Mouse (Mus musculus) hindbrain, embryonic 14.5 days (tissue): ENCODE measurements around the gene C1qc. TPM values are rescaled to one million over a fixed set of nuclear protein-coding genes. Genes with fewer than 3 reads are reported as not detected.
A peak's percentile ranks its signal among the peaks of the same experiment; 100 is the strongest.

ENCODE experiments used
- ATAC-seq: fragments of 200-750 bp; cut with Nextera tagmentation; 2 replicates; pipeline ENCODE4 v1.8.0; 2017; ENCODE audit warnings: moderate number of reproducible peaks, mild to moderate bottlenecking, moderate TSS enrichment, moderate library complexity; ENCODE audit not compliant: low FRiP score
- DNase-seq: peaks from one replicate; pipeline ENCODE4 v3.0.0-alpha.2; 2015; ENCODE audit warnings: low spot score
- H3K27ac ChIP-seq: fragments of 300-500 bp; sonication (generic); 2 replicates; pipeline ENCODE4 v1.5.1; 2014; ENCODE audit warnings: mild to moderate bottlenecking, moderate library complexity
- H3K27me3 ChIP-seq: fragments of 300-500 bp; sonication (generic); 2 replicates; pipeline ENCODE4 v1.6.1; 2014; ENCODE audit warnings: mild to moderate bottlenecking, low read length, mixed read lengths; ENCODE audit not compliant: control insufficient read depth, insufficient read depth
- H3K36me3 ChIP-seq: fragments of 300-500 bp; sonication (generic); replicated peaks from 2 replicates; pipeline ENCODE4 v1.6.1; 2014; ENCODE audit not compliant: control insufficient read depth, insufficient read depth
- H3K4me1 ChIP-seq: fragments of 300-500 bp; sonication (generic); replicated peaks from 2 replicates; pipeline ENCODE4 v1.6.1; 2014; ENCODE audit warnings: antibody characterized with exemption, low read length, mixed read lengths; ENCODE audit not compliant: control insufficient read depth, insufficient read depth
- H3K4me2 ChIP-seq: fragments of 300-500 bp; sonication (generic); replicated peaks from 2 replicates; pipeline ENCODE4 v1.6.1; 2014; ENCODE audit warnings: mild to moderate bottlenecking, moderate library complexity
- H3K4me3 ChIP-seq: fragments of 300-500 bp; sonication (generic); replicated peaks from 2 replicates; pipeline ENCODE4 v1.5.1; 2014; ENCODE audit warnings: mild to moderate bottlenecking, low read length
- H3K9ac ChIP-seq: fragments of 300-500 bp; sonication (generic); 2 replicates; pipeline ENCODE4 v1.6.1; 2014
- H3K9me3 ChIP-seq: fragments of 300-500 bp; sonication (generic); 2 replicates; pipeline ENCODE4 v1.6.1; 2016; ENCODE audit warnings: low read length; ENCODE audit not compliant: control insufficient read depth
- WGBS: fragments of 180-500 bp; shearing (Covaris S2); extraction: QIAGEN DNeasy Blood & Tissue Kit; methylation state at CpG from one replicate; pipeline ENCODE4 v1.1.7; 2014; 5-methylcytosine and 5-hydroxymethylcytosine counted together
- polyA plus RNA-seq: library from polyadenylated mRNA; unstranded; fragments of >200 nt; fragmentation: Nextera tagmentation; extraction: Ambion mirVana; gene quantifications from 2 replicates; pipeline ENCODE4 v1.2.1, GENCODE M21; 2014

Gene C1qc
- polyA plus RNA-seq = 29.5 and 30.5 TPM in 2 replicates

- WGBS = 71% methylated on average over 5 of the region's 5 CpGs
- no peak within 1 kb of the TSS for H3K27ac ChIP-seq
These were observed at the start of gene C1qc for GRCm38 (mm10) chr4:136892811-136893210. C1qc (minus strand) TSS chr4:136893065.

GRCm38 (mm10) chr4:136937935-136938334 is 45.1 kb upstream of the C1qc start:
- 86% methylated on average over 5 of the region's 5 CpGs for WGBS
- no peak for DNase-seq
- no peak overlapping the region for H3K27ac ChIP-seq

More at GRCm38 (mm10) chr4:136892811-136893210, at the start of gene C1qc:
- Histone ChIP-seq H3K9me3 (no peaks in the 10 kb centered on the region), H3K36me3 (no peaks in the 10 kb centered on the region), H3K4me2 (no peak within 1 kb of the TSS), H3K9ac (no peak within 1 kb of the TSS), H3K4me3 (no peak within 1 kb of the TSS), H3K4me1 (0 out of 2 replicates have a peak, but pooled peaks cover 2% of the 10 kb centered on the region), H3K27me3 (peaks cover 29% of the 10 kb centered on the region)
- DNase-seq = no peak
- ATAC-seq = no peak

GRCm38 (mm10) chr4:136937344-136937743 is 44.5 kb upstream of the C1qc start:
- H3K36me3 ChIP-seq = peaks cover 6% of the 10 kb centered on the region; the same call in 1 of the 2 replicates
- H3K9me3 ChIP-seq = no peaks in the 10 kb centered on the region
- H3K4me3 ChIP-seq = no peak overlapping the region
- H3K9ac ChIP-seq = no peak overlapping the region
- no peak for DNase-seq
- peaks cover 2% of the 10 kb centered on the region; the same call in 1 of the 2 replicates for H3K4me1 ChIP-seq
- no peak for ATAC-seq
- H3K4me2 ChIP-seq = no peak overlapping the region
- no peak overlapping the region for H3K27ac ChIP-seq
- 0 out of 2 replicates have a peak, but pooled peaks cover 6% of the 10 kb centered on the region for H3K27me3 ChIP-seq
- WGBS = 82% methylated on average over 4 of the region's 4 CpGs

More at GRCm38 (mm10) chr4:136937935-136938334, 45.1 kb upstream of the C1qc start:
- no peak for ATAC-seq
- Histone ChIP-seq H3K4me3 (no peak overlapping the region), H3K27me3 (0 out of 2 replicates have a peak, but pooled peaks cover 6% of the 10 kb centered on the region), H3K4me2 (no peak overlapping the region), H3K36me3 (peaks cover 3% of the 10 kb centered on the region; the same call in 1 of the 2 replicates), H3K4me1 (peaks cover 8% of the 10 kb centered on the region), H3K9me3 (no peaks in the 10 kb centered on the region), H3K9ac (no peak overlapping the region)

- no peak overlapping the region for H3K27ac ChIP-seq
- H3K36me3 ChIP-seq = peaks cover 6% of the 10 kb centered on the region; the same call in 1 of the 2 replicates
- no peaks in the 10 kb centered on the region for H3K4me1 ChIP-seq
- no peaks in the 10 kb centered on the region for H3K9me3 ChIP-seq
- 0 out of 2 replicates have a peak, but pooled peaks cover 4% of the 10 kb centered on the region for H3K27me3 ChIP-seq
- WGBS = 46% methylated on average over 18 of the region's 18 CpGs
- H3K4me3 ChIP-seq = no peak overlapping the region
- no peak overlapping the region for H3K4me2 ChIP-seq
- no peak overlapping the region for H3K9ac ChIP-seq
- DNase-seq = no peak
- ATAC-seq = no peak; the same call in 1 of the 2 replicates
These were observed 42.1 kb upstream of the C1qc start for GRCm38 (mm10) chr4:136934746-136935613.

GRCm38 (mm10) chr4:136930474-136930873 is 37.6 kb upstream of the C1qc start:
- DNase-seq = no peak
- Histone ChIP-seq H3K27ac (no peak overlapping the region), H3K4me2 (no peak overlapping the region), H3K9me3 (no peaks in the 10 kb centered on the region), H3K27me3 (peaks cover 13% of the 10 kb centered on the region; the same call in 1 of the 2 replicates), H3K4me1 (peaks cover 9% of the 10 kb centered on the region; the same call in 1 of the 2 replicates), H3K9ac (no peak overlapping the region), H3K36me3 (peaks cover 6% of the 10 kb centered on the region; the same call in 1 of the 2 replicates), H3K4me3 (no peak overlapping the region)
- WGBS = 87% methylated on average over 8 of the region's 8 CpGs
- no peak for ATAC-seq

GRCm38 (mm10) chr4:136928928-136929327 is 36.1 kb upstream of the C1qc start:
- H3K9me3 ChIP-seq = no peaks in the 10 kb centered on the region
- H3K36me3 ChIP-seq = peaks cover 6% of the 10 kb centered on the region; the same call in 1 of the 2 replicates
- 8% methylated on average over 5 of the region's 5 CpGs for WGBS
- DNase-seq = no peak
- H3K4me2 ChIP-seq = no peak overlapping the region
- H3K27me3 ChIP-seq = peaks cover 23% of the 10 kb centered on the region
- peaks cover 9% of the 10 kb centered on the region; the same call in 1 of the 2 replicates for H3K4me1 ChIP-seq
- H3K9ac ChIP-seq = no peak overlapping the region
- H3K27ac ChIP-seq = no peak overlapping the region
- ATAC-seq = no peak
- H3K4me3 ChIP-seq = no peak overlapping the region

- peak; percentile 49; the same call in 1 of the 2 replicates for ATAC-seq
- DNase-seq = peak; percentile 38
- Histone ChIP-seq H3K27me3 (peaks cover 31% of the 10 kb centered on the region), H3K9ac (no peak overlapping the region), H3K4me3 (no peak overlapping the region), H3K36me3 (no peaks in the 10 kb centered on the region), H3K27ac (peak overlapping the region; percentile 57), H3K4me1 (peaks cover 12% of the 10 kb centered on the region; the same call in 1 of the 2 replicates), H3K4me2 (no peak overlapping the region), H3K9me3 (no peaks in the 10 kb centered on the region)
- WGBS = 5% methylated on average over 15 of the region's 15 CpGs
These were observed 32.9 kb upstream of the C1qc start for GRCm38 (mm10) chr4:136925804-136926203.

- H3K9ac ChIP-seq = no peak overlapping the region
- no peak overlapping the region for H3K4me2 ChIP-seq
- peaks cover 31% of the 10 kb centered on the region for H3K27me3 ChIP-seq
- WGBS = 14% methylated on average over 6 of the region's 6 CpGs
- H3K4me1 ChIP-seq = peaks cover 12% of the 10 kb centered on the region; the same call in 1 of the 2 replicates
- no peak for ATAC-seq
- DNase-seq = peak; percentile 76
- H3K9me3 ChIP-seq = no peaks in the 10 kb centered on the region
- H3K36me3 ChIP-seq = no peaks in the 10 kb centered on the region
- H3K4me3 ChIP-seq = no peak overlapping the region
- no peak overlapping the region for H3K27ac ChIP-seq
These were observed 31.7 kb upstream of the C1qc start for GRCm38 (mm10) chr4:136924529-136924928.

GRCm38 (mm10) chr4:136919526-136919925 is 26.7 kb upstream of the C1qc start:
- Histone ChIP-seq H3K4me2 (no peak overlapping the region), H3K4me3 (no peak overlapping the region), H3K4me1 (peaks cover 14% of the 10 kb centered on the region), H3K27me3 (peaks cover 18% of the 10 kb centered on the region), H3K27ac (no peak overlapping the region), H3K9ac (no peak overlapping the region), H3K9me3 (no peaks in the 10 kb centered on the region), H3K36me3 (no peaks in the 10 kb centered on the region)
- 80% methylated on average over 3 of the region's 3 CpGs for WGBS
- no peak for ATAC-seq
- no peak for DNase-seq
